Mouse (Mus musculus) MEL (cell line): ENCODE results near the gene 0610030E20Rik. TPM values are rescaled to one million over a fixed set of nuclear protein-coding genes. Genes with fewer than 3 reads are reported as not detected.
A peak's percentile ranks its signal among the peaks of the same experiment; 100 is the strongest.

Experiments used
- DNase-seq: peaks from one replicate; pipeline ENCODE4 v3.0.0; 2011; ENCODE audit warnings: low read depth, low spot score
- H3K27ac ChIP-seq: 2 replicates; pipeline ENCODE4 v1.5.1; 2012; ENCODE audit warnings: low read depth, mild to moderate bottlenecking, control low read depth, low read length, moderate library complexity; ENCODE audit not compliant: control insufficient read depth
- H3K27me3 ChIP-seq, 2 experiments: fragments of 150-350 bp in 1 of 2; sonication (generic) in 1 of 2; 2 replicates each; pipeline ENCODE4 v1.6.1; 2012; ENCODE audit warnings: low read length in 2 of 2, mild to moderate bottlenecking in 2 of 2, improper control_type of control experiment in 1 of 2, moderate library complexity in 1 of 2; ENCODE audit not compliant: insufficient read depth in 2 of 2, control insufficient read depth in 1 of 2
- H3K36me3 ChIP-seq, 2 experiments: 2 replicates each; pipeline ENCODE4 v1.6.1; 2012 to 2014; ENCODE audit warnings: low read length in 2 of 2, improper control_type of control experiment in 1 of 2, inconsistent platforms in 1 of 2, mild to moderate bottlenecking in 1 of 2; ENCODE audit not compliant: insufficient read depth in 2 of 2, control insufficient read depth in 1 of 2
- H3K4me1 ChIP-seq, 2 experiments: fragments of 150-350 bp in 1 of 2; sonication (generic) in 1 of 2; 2 replicates each; pipeline ENCODE4 v1.6.1; 2012; ENCODE audit warnings: low read length in 2 of 2, improper control_type of control experiment in 1 of 2, mild to moderate bottlenecking in 1 of 2; ENCODE audit not compliant: insufficient read depth in 2 of 2, control insufficient read depth in 1 of 2
- H3K4me3 ChIP-seq, 2 experiments: fragments of 150-350 bp in 1 of 2; sonication (generic) in 1 of 2; 2 replicates each; pipeline ENCODE4 v1.5.1; 2012; ENCODE audit warnings: low read depth in 2 of 2, low read length in 2 of 2, mild to moderate bottlenecking in 2 of 2, moderate library complexity in 2 of 2, control low read depth in 1 of 2, improper control_type of control experiment in 1 of 2; ENCODE audit not compliant: control insufficient read depth in 1 of 2, insufficient read depth in 1 of 2
- H3K79me2 ChIP-seq: 2 replicates; pipeline ENCODE4 v1.6.1; 2012; ENCODE audit warnings: mild to moderate bottlenecking, low read length, moderate library complexity; ENCODE audit not compliant: control insufficient read depth, poor library complexity, insufficient read depth
- H3K9ac ChIP-seq: 2 replicates; pipeline ENCODE4 v1.6.1; 2012; ENCODE audit warnings: low read depth, mild to moderate bottlenecking, control low read depth, low read length, moderate library complexity; ENCODE audit not compliant: control insufficient read depth, poor library complexity, severe bottlenecking
- H3K9me3 ChIP-seq: fragments of 150-350 bp; sonication (generic); replicated peaks from 2 replicates; pipeline ENCODE4 v1.6.1; 2012; ENCODE audit warnings: mild to moderate bottlenecking, low read length, improper control_type of control experiment, moderate library complexity; ENCODE audit not compliant: insufficient read depth
- CHD1 ChIP-seq: IDR thresholded peaks from 2 replicates; pipeline ENCODE4 v1.6.1; 2012; ENCODE audit warnings: low read depth, mild to moderate bottlenecking, inconsistent platforms, low read length, improper control_type of control experiment
- CHD2 ChIP-seq: IDR thresholded peaks from 2 replicates; pipeline ENCODE4 v1.6.1; 2011; ENCODE audit warnings: low read length, improper control_type of control experiment
- CTCF ChIP-seq, 3 experiments: IDR thresholded peaks in 2 of 3; conservative IDR thresholded peaks in 1 of 3; 2 replicates each; pipeline ENCODE4 v1.5.1; 2011 to 2012; ENCODE audit warnings: low read length in 3 of 3, low read depth in 2 of 3, mild to moderate bottlenecking in 2 of 3, improper control_type of control experiment in 1 of 3, inconsistent platforms in 1 of 3, mixed read lengths in 1 of 3, moderate library complexity in 1 of 3; ENCODE audit not compliant: control insufficient read depth in 1 of 3, insufficient read depth in 1 of 3, poor library complexity in 1 of 3, severe bottlenecking in 1 of 3
- E2F4 ChIP-seq: IDR thresholded peaks from 2 replicates; pipeline ENCODE4 v1.6.1; 2011; ENCODE audit warnings: low read depth, low read length, improper control_type of control experiment, borderline replicate concordance
- ELF1 ChIP-seq: IDR thresholded peaks from 2 replicates; pipeline ENCODE4 v1.6.1; 2014; ENCODE audit warnings: low read depth, mild to moderate bottlenecking, inconsistent platforms, low read length, improper control_type of control experiment, moderate library complexity
- GABPA ChIP-seq: IDR thresholded peaks from 2 replicates; pipeline ENCODE4 v1.6.1; 2012; ENCODE audit warnings: low read depth, mild to moderate bottlenecking, inconsistent platforms, low read length, improper control_type of control experiment, moderate library complexity
- GATA1 ChIP-seq: IDR thresholded peaks from 2 replicates; pipeline ENCODE4 v1.6.1; 2011; ENCODE audit warnings: low read depth, low read length, improper control_type of control experiment
- HCFC1 ChIP-seq: IDR thresholded peaks from 2 replicates; pipeline ENCODE4 v1.6.1; 2012; ENCODE audit warnings: low read depth, mild to moderate bottlenecking, inconsistent platforms, low read length, improper control_type of control experiment, moderate library complexity
- JUND ChIP-seq: IDR thresholded peaks from 2 replicates; pipeline ENCODE4 v1.6.1; 2011; ENCODE audit warnings: low read depth, mild to moderate bottlenecking, improper control_type of control experiment, low read length
- KAT2A ChIP-seq: conservative IDR thresholded peaks from 2 replicates; pipeline ENCODE4 v1.6.1; 2012; ENCODE audit warnings: low read depth, low read length, improper control_type of control experiment, inconsistent platforms
- MAFK ChIP-seq: IDR thresholded peaks from 2 replicates; pipeline ENCODE4 v1.6.1; 2011; ENCODE audit warnings: low read depth, mild to moderate bottlenecking, low read length, improper control_type of control experiment, borderline replicate concordance
- MAX ChIP-seq: IDR thresholded peaks from 2 replicates; pipeline ENCODE4 v1.6.1; 2011; ENCODE audit warnings: low read length, improper control_type of control experiment
- MEF2A ChIP-seq: IDR thresholded peaks from 2 replicates; pipeline ENCODE4 v1.6.1; 2014; ENCODE audit warnings: low read depth, mild to moderate bottlenecking, inconsistent platforms, low read length, improper control_type of control experiment; ENCODE audit not compliant: poor library complexity, insufficient replicate concordance, severe bottlenecking; ENCODE audit errors: extremely low read depth
- MXI1 ChIP-seq: IDR thresholded peaks from 2 replicates; pipeline ENCODE4 v1.6.1; 2011; ENCODE audit warnings: mild to moderate bottlenecking, low read depth, low read length, improper control_type of control experiment
- MYB ChIP-seq: IDR thresholded peaks from 2 replicates; pipeline ENCODE4 v1.6.1; 2011; ENCODE audit warnings: mild to moderate bottlenecking, low read depth, low read length, improper control_type of control experiment
- NELFE ChIP-seq: IDR thresholded peaks from 2 replicates; pipeline ENCODE4 v1.6.1; 2011; ENCODE audit warnings: low read depth, low read length, improper control_type of control experiment
- NRF1 ChIP-seq: IDR thresholded peaks from 2 replicates; pipeline ENCODE4 v1.6.1; 2014; ENCODE audit warnings: low read depth, mild to moderate bottlenecking, inconsistent platforms, low read length, improper control_type of control experiment, moderate library complexity; ENCODE audit not compliant: poor library complexity, insufficient read depth, severe bottlenecking
- POLR2AphosphoS2 ChIP-seq: IDR thresholded peaks from 2 replicates; pipeline ENCODE4 v1.6.1; 2011; ENCODE audit warnings: low read length, improper control_type of control experiment
- RAD21 ChIP-seq: IDR thresholded peaks from 2 replicates; pipeline ENCODE4 v1.6.1; 2011; ENCODE audit warnings: mild to moderate bottlenecking, low read depth, low read length, improper control_type of control experiment
- RCOR1 ChIP-seq: IDR thresholded peaks from 2 replicates; pipeline ENCODE4 v1.6.1; 2012; ENCODE audit warnings: low read depth, mild to moderate bottlenecking, inconsistent platforms, low read length, improper control_type of control experiment
- SIN3A ChIP-seq: IDR thresholded peaks from 2 replicates; pipeline ENCODE4 v1.6.1; 2012; ENCODE audit warnings: low read length, improper control_type of control experiment, inconsistent platforms
- SMC3 ChIP-seq: IDR thresholded peaks from 2 replicates; pipeline ENCODE4 v1.6.1; 2011; ENCODE audit warnings: low read depth, low read length, improper control_type of control experiment
- TAL1 ChIP-seq: IDR thresholded peaks from 2 replicates; pipeline ENCODE4 v1.6.1; 2012; ENCODE audit warnings: mild to moderate bottlenecking, inconsistent platforms, low read length, moderate library complexity, mixed read lengths
- TBP ChIP-seq: IDR thresholded peaks from 2 replicates; pipeline ENCODE4 v1.8.0; 2011; ENCODE audit warnings: low read depth, low read length, improper control_type of control experiment
- TCF12 ChIP-seq: IDR thresholded peaks from 2 replicates; pipeline ENCODE4 v1.6.1; 2014; ENCODE audit warnings: low read depth, mild to moderate bottlenecking, inconsistent platforms, low read length, improper control_type of control experiment, moderate library complexity
- USF1 ChIP-seq: IDR thresholded peaks from 2 replicates; pipeline ENCODE4 v1.6.1; 2014; ENCODE audit warnings: low read depth, mild to moderate bottlenecking, inconsistent platforms, low read length, improper control_type of control experiment, moderate library complexity
- ZKSCAN1 ChIP-seq: IDR thresholded peaks from 2 replicates; pipeline ENCODE4 v1.6.1; 2012; ENCODE audit warnings: low read depth, mild to moderate bottlenecking, inconsistent platforms, low read length, improper control_type of control experiment, moderate library complexity
- ZMIZ1 ChIP-seq: IDR thresholded peaks from 2 replicates; pipeline ENCODE4 v1.6.1; 2012; ENCODE audit warnings: low read depth, mild to moderate bottlenecking, inconsistent platforms, low read length, improper control_type of control experiment, moderate library complexity
- ZNF384 ChIP-seq: IDR thresholded peaks from 2 replicates; pipeline ENCODE4 v1.6.1; 2012; ENCODE audit warnings: low read depth, mild to moderate bottlenecking, inconsistent platforms, low read length, improper control_type of control experiment
- polyA plus RNA-seq, 2 experiments: library from polyadenylated mRNA; stranded (reverse) in 1 of 2; unstranded in 1 of 2; fragments of >175 nt in 1 of 2; fragments of >200 nt in 1 of 2; gene quantifications; 2 replicates each; pipeline versions ENCODE4 v1.2.1 to v1.2.4; 2012; ENCODE audit warnings: low replicate concordance in 2 of 2, low read depth in 1 of 2; ENCODE audit not compliant: insufficient read length in 2 of 2, insufficient read depth in 1 of 2, missing spikeins in 1 of 2
- total RNA-seq: library from RNA; depleted of rRNA; stranded (reverse); fragments of 300-350 nt; gene quantifications from 2 replicates; pipeline ENCODE4 v1.2.3, GENCODE M21; 2012

The 0610030E20Rik gene
- total and polyA plus RNA-seq, 3 experiments: 14.2 to 28.5 TPM; not detected in 1

DNA sequence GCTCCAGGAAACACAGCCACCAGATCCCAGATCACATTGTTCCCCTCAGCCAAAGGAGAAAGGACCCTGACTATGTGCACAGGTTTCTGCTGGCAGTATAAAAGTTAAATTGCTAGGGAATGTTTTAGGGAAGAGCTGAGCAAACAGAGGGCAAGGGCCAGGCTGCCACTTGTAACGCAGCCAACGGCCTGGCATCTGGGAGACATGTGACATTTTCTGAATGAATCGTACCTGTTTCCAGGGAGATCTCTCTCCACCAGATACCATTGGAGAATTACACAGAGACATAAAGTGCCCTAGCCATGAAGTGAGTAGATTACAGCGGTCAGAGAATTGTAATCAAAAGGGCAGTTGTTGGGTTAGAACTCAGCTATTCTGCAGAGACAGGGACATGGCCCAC, 26.1 kb downstream of the 0610030E20Rik start:
- Histone ChIP-seq H3K4me3 (no peak overlapping the region), H3K9ac (no peak overlapping the region), H3K4me1 (peaks cover 6 to 32% of the 10 kb centered on the region in 2 experiments), H3K79me2 (peaks cover 44% of the 10 kb centered on the region), H3K9me3 (no peaks in the 10 kb centered on the region), H3K36me3 (peaks cover 13 to 41% of the 10 kb centered on the region in 2 experiments), H3K27ac (no peak overlapping the region), H3K27me3 (no peaks in the 10 kb centered on the region)
- DNase-seq: no peak
- no peak for TF ChIP-seq RCOR1
- TF ChIP-seq JUND: no peak
- TF ChIP-seq MYB: no peak
- no peak for TF ChIP-seq CHD2
- no peak for TF ChIP-seq RAD21
- no peak for TF ChIP-seq SMC3
- TF ChIP-seq USF1: no peak
- no peak for TF ChIP-seq ZNF384
- TF ChIP-seq SIN3A: no peak
- TF ChIP-seq MAFK: no peak
- TF ChIP-seq POLR2AphosphoS2: no peak; the same call in 1 of the 2 replicates
- no peak for TF ChIP-seq TCF12
- TF ChIP-seq CHD1: no peak
- no peak for TF ChIP-seq KAT2A
- TF ChIP-seq NELFE: no peak
- TF ChIP-seq ZKSCAN1: no peak
- TF ChIP-seq ELF1: no peak
- TF ChIP-seq MXI1: no peak
- no peak for TF ChIP-seq TAL1
- no peak for TF ChIP-seq CTCF (IDR thresholded peaks at IDR 0.05 in 2 of 3, conservative IDR thresholded peaks at IDR 0.05 in 1 of 3; ENCODE audit: control insufficient read depth in 1 of 3, insufficient read depth in 1 of 3, low read depth in 2 of 3, low read length in 3 of 3, poor library complexity in 1 of 3, severe bottlenecking in 1 of 3)

DNA sequence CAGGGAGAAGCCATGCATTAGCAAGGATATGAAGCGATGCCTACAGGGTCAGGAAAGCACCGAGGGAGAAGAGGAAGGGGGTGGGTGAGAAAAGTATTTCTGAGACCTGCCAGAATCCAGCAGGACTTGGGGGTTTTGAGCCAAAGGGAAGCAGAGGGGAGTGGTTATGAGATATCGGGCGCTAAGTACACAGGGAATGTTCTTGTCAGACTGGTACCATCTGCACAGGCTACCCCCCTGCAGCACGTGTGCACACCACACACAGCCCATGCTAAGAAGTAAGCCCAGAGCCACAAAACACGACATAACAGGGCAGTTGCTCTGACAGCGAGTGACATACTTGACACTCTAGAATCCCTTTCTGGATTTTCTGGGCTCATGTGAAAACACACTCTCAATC, 27.1 kb downstream of the 0610030E20Rik start:
- Histone ChIP-seq H3K4me3 (no peak overlapping the region), H3K4me1 (peaks cover 7 to 32% of the 10 kb centered on the region in 2 experiments), H3K9me3 (no peaks in the 10 kb centered on the region), H3K36me3 (peaks cover 13 to 42% of the 10 kb centered on the region in 2 experiments), H3K27me3 (no peaks in the 10 kb centered on the region), H3K79me2 (peaks cover 54% of the 10 kb centered on the region), H3K27ac (peak overlapping the region; percentile 76; the same call in 1 of the 2 replicates), H3K9ac (peak overlapping the region; percentile 1; the same call in 1 of the 2 replicates)
- peak; percentile 24 for DNase-seq
- TF ChIP-seq GATA1: no peak
- no peak for TF ChIP-seq USF1
- TF ChIP-seq TBP: no peak
- no peak for TF ChIP-seq CTCF (IDR thresholded peaks at IDR 0.05 in 2 of 3, conservative IDR thresholded peaks at IDR 0.05 in 1 of 3; ENCODE audit: control insufficient read depth in 1 of 3, insufficient read depth in 1 of 3, low read depth in 2 of 3, low read length in 3 of 3, poor library complexity in 1 of 3, severe bottlenecking in 1 of 3)
- TF ChIP-seq ZMIZ1: no peak
- no peak for TF ChIP-seq E2F4
- no peak for TF ChIP-seq NRF1
- TF ChIP-seq CHD1: no peak
- TF ChIP-seq GABPA: no peak
- no peak for TF ChIP-seq MAX
- TF ChIP-seq RAD21: no peak
- no peak for TF ChIP-seq MEF2A
- no peak for TF ChIP-seq SIN3A
- no peak for TF ChIP-seq MXI1
- TF ChIP-seq HCFC1: no peak
- TF ChIP-seq TAL1: no peak
